Mouse (Mus musculus) brown adipose tissue, adult 24 weeks (tissue): ENCODE measurements around the gene Mt3. TPM values are rescaled to one million over a fixed set of nuclear protein-coding genes. Genes with fewer than 3 reads are reported as not detected.

Experiments
- H3K27ac ChIP-seq: fragments of 200-500 bp; replicated peaks from 2 replicates; pipeline ENCODE4 v1.5.1; 2012; ENCODE audit warnings: low read depth, mild to moderate bottlenecking, low read length
- H3K4me1 ChIP-seq: fragments of 200-500 bp; 2 replicates; pipeline ENCODE4 v1.6.1; 2012; ENCODE audit warnings: low read length, mixed read lengths; ENCODE audit not compliant: control insufficient read depth, insufficient read depth, insufficient read length
- H3K4me3 ChIP-seq: fragments of 200-500 bp; 2 replicates; pipeline ENCODE4 v1.5.1; 2012; ENCODE audit warnings: low read depth, mild to moderate bottlenecking, low read length, moderate library complexity; ENCODE audit not compliant: insufficient read depth
- polyA plus RNA-seq: library from polyadenylated mRNA; stranded (reverse); fragments of >200 nt; gene quantifications from 2 replicates; pipeline ENCODE4 v1.2.4, GENCODE M21; 2012; ENCODE audit not compliant: missing spikeins, insufficient read depth, insufficient read length

The Mt3 gene
- not detected in 2 replicates for polyA plus RNA-seq

DNA sequence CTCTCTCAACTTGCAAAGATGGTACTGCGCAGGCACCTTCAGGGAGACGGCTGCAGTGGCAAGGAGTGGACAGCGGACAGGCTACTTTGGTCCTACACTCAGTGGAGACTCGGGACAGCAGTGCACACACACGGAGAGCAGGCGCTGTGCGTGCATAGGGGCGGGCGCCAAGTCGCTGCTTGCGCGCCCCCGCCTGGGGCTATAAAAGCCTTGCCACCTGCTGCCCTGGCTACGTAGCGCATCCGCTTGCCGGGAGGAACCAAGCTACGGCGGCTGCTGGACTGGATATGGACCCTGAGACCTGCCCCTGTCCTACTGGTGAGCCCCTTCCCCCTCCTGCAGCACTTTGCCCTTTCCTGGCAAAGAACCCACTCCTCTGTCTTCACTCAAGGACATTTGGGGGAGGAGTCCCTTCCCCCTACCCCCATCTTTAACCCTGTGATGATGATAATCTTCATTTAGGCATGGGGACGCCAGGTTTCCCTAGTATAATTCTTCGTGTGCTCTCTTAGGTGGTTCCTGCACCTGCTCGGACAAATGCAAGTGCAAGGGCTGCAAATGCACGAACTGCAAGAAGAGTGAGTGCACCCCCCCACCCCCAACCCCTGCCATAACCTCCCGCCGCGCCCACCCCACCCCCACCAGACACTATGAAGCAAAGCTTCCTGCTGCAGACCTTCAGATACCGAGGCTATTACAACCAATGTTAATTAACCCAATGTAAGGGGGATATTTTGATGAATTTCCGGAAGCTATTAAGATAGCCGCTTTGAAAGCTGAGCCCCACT is at the start of gene Mt3:
TSS of gene Mt3 (plus strand) at position 95 of the 788 bp plus-strand sequence.
- 0 out of 2 replicates have a peak within 1 kb of the TSS, but pooled peaks have one; percentile 11 for H3K4me3 ChIP-seq
- H3K27ac ChIP-seq, result no peak within 1 kb of the TSS

DNA sequence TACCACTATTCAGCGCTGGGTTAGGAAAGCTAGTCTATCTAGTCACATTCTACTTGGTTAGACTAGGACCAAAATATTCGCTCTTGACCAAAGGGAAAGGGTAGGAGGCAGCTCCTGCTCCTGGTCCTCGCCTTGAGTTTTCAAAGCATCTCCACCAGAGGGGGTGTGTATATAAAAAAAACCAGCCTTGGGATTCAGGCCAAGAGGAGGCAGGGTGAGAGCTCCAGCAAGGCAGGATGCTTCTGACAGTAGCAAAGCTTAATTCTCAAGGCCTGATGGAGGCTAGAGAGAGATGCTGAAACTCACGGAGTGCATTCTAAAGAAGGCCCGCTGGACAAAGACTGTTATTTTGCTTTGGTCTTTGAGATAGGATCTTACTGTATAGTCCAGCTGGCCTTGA is 48.3 kb upstream of the Mt3 start:
- Histone ChIP-seq H3K4me3 (no peak overlapping the region), H3K27ac (no peak overlapping the region), H3K4me1 (no peaks in the 10 kb centered on the region)

More for the DNA sequence above, at the start of gene Mt3:
- H3K4me1 ChIP-seq, result no peaks in the 10 kb centered on the region

DNA sequence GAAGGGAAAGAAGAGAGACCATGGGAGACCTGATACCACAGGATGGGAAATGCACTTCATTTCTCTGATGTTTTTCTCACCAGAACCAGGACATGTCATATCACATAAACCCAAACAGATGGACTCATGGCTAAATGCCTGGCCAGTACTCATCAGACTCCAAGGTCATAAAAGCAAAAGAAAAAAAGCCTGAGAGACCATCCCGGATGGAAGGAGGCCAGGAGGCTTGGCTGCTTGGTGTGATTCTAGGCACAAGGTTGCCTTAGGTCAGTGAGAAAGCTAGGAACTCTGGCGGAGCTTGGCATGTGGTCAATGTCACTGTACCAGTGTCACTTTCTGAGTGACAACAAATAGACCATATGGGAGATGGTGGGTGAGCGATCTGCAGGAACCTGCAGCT is 44.5 kb upstream of the Mt3 start:
- H3K4me1 ChIP-seq, result no peaks in the 10 kb centered on the region
- H3K4me3 ChIP-seq, result no peak overlapping the region
- no peak overlapping the region for H3K27ac ChIP-seq

DNA sequence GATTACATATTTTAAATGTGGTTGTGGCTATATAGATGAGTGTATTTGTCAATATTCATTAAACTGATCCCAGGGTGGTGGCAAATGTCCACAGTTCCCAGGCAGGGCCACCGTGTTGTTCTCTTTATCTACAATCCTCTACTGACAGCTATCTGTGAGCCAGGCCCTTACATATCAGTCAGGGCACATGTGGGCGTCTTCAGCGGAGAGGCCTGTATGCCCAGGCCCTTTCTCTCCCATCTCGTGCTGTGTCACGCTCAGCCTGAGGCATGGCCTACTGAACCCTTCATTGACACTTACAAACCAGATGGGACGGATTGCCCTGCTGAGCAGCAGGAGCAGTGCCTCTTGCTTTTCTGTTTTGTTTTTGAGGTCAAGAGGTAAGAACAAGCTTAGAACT is 43.0 kb upstream of the Mt3 start:
- H3K27ac ChIP-seq, result no peak overlapping the region
- H3K4me3 ChIP-seq, result no peak overlapping the region
- H3K4me1 ChIP-seq, result no peaks in the 10 kb centered on the region

DNA sequence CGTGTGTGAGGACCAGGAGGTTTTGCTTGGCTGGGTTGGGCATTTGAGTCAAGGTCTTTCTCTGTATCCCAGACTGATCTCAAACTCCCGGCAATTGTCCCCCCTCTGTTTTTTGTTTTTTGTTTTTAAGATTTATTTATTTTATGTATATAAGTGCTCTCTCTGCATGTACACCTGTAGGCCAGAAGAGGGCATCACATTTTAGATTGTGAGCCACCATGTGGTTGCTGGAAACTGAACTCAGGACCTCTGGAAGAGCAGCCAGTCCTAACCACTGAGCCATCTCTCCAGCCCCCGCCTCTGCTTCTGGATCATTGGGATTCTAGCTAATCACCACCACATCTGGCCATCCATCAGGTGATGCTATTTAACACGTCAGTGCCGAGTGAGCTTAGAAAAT is 42.6 kb upstream of the Mt3 start:
- Histone ChIP-seq H3K27ac (no peak overlapping the region), H3K4me3 (no peak overlapping the region), H3K4me1 (no peaks in the 10 kb centered on the region)

DNA sequence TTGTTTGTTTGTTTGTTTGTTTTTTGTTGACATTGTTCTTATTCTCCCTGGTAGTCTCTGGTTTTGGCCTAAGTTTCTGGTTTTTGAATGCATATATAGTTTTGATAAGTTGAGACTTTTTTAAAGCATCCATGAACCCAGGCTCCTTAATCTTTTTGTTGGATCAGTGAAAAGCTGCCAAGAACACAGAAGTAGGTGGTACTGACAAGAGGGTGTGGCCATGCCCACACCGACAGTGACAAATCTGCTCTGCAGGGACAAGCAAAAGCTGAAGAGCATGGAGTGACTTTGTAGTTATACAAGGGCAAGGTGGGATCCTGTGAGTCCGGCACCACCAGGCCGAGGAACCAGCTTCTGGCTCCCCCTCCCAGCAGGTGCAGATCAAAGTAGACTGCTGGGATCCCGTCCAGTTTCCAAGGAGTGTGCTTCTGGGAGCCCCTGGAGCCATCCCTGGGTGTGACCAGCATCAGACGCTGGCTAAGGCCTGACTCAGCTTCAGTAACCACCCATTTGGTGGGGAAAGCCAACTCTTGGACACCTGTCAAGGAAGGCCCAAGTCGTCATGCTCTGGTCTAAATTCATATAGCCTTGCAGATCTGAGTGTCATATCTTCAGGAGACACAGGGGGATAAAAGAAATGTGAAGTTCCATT is 41.8 kb upstream of the Mt3 start:
- Histone ChIP-seq H3K4me3 (no peak overlapping the region), H3K4me1 (no peaks in the 10 kb centered on the region), H3K27ac (no peak overlapping the region)

DNA sequence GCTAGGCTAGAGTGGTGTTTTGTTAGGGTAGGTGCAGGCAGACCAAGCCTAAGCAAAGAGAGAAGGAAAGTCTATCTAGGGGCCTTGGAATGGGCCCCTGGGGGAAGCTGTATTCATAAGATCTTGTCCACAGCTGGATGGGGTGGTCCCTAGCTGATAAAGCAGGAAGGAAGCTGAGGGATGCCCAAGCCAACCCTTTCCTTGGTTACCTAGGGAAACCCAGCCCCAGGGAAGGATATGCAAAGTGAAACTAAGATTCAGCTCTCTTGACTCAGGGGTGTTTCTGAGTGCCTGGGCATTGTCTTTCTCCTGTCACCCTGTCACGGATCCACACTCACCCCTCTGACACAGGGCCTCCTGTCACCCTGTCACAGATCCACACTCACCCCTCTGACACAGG is 39.0 kb upstream of the Mt3 start:
- no peaks in the 10 kb centered on the region for H3K4me1 ChIP-seq

DNA sequence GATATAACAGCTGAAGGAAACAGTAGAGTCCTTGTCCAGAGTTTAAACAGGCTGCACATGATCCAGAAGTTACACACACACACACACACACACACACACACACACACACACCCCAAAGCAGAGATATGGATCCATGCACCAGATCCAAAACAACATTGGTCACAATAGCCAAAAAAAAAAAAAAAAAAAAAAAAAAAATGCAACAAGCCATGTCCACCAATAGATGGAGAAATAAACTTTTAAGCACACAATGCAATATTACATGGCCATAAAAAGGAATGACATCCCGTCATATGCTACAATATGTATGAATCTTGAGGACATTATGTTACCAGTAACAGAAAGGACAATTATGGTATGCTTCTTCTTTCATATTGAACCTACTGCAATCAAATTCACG is 38.4 kb upstream of the Mt3 start:
- Histone ChIP-seq H3K27ac (no peak overlapping the region), H3K4me3 (no peak overlapping the region), H3K4me1 (no peaks in the 10 kb centered on the region)

More for the DNA sequence above, 39.0 kb upstream of the Mt3 start:
- no peak overlapping the region for H3K4me3 ChIP-seq
- no peak overlapping the region for H3K27ac ChIP-seq

DNA sequence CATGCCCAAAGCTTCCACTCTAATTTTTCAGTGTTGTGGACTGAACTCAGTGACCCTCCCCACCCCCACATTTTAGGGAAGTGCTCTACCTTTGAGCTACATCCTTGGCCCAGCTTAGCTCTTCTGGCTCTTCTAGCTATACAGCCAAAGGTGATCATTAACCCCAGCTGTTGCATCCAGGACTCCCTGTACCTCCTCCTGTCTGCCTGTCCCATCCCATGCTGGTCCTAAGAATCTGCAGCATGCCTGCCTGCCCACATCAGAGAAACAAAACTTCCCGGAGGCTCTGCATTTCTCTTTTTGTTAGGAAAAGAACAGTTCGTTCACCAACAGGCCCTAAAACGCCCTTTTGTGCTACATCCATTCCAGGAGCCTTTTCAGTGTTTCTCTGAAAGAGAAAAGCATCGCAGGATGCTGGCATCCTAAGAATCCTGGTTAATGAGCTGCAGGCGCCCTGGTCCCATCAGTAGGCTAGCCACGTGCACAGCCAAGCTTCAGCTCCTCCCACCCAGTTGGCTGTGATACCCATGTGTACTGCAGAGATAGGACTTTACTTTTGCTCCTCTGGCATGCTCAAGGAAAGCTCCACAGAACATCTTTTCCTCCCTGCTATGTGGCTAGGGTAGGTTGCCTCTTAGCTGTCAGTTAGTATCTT is 33.5 kb upstream of the Mt3 start:
- no peaks in the 10 kb centered on the region for H3K4me1 ChIP-seq
- H3K4me3 ChIP-seq, result no peak overlapping the region
- no peak overlapping the region for H3K27ac ChIP-seq

DNA sequence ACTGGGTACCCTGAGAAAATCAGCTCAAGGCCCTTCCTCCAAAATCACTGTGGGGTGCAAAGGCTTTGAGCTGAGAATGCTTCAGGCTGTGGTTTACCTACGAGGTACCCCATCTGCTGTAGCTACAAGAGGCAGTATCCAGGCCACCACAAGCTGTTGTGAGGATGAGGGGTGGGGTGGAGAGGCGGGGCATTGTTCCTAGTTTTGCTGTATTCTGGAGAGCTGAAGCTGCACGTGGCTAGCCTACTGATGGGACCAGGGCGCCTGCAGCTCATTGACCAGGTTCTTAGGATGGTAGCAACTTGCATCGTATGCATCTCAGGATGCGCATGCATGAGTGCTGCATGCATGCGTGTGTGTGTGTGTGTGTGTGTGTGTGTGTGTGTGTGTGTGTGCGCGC is 30.8 kb upstream of the Mt3 start:
- H3K4me1 ChIP-seq, result no peaks in the 10 kb centered on the region
- no peak overlapping the region for H3K27ac ChIP-seq
- no peak overlapping the region for H3K4me3 ChIP-seq

DNA sequence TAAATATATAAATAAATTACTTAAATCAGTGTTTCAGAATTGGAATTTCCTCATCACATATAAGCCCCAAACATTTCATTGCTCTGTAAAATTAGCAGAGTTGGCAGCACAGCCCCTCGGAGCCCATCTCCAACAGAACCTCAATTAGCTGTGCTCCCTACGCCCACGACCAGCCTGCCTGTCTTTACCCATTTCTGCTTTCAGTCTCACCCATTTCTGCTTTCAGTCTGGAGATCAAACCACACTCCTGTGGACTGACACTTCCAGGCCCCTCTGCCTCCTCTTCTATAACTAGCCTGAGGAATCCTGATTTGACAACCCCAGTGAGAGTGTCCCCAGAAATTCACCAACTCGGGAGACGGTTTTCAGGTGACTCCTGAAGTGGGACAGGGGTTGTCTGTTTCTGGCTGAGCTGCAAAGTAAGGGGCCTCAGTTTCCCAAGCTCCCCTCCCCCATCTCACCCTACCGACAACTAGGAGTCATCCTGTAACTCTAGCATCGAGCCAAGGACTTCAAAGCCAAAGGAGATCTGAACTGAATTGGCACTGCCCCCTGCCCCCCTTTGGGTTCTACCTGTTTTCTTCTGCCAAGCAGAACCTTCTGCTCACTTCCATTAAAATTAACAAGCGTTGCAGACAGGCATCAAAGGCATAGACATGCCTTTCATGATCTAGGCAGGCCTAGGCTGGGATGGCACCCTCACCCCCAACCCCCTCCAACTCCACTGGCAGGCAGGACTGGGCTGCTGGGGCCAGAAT is 29.5 kb upstream of the Mt3 start:
- Histone ChIP-seq H3K4me1 (no peaks in the 10 kb centered on the region), H3K27ac (no peak overlapping the region), H3K4me3 (no peak overlapping the region)

DNA sequence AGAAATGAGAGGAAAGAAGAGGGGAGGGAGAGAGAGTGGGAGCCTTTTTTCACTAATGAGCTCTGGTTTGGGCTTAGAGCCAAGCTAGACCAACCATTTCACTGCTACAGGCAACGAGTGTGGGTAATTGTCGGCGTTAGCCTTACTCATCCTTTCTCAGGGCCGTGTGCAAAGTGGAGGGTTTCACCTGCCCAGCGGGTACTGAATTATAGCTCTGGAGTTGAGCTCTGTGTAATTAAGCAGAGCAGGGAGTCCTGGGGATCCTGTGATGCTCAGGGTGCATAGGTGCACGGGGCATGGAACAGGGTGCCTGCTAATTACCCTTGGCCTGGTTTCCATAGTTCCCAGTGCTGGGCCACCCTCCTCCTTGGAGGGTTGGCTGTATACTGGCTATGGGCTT is 24.7 kb upstream of the Mt3 start:
- Histone ChIP-seq H3K27ac (no peak overlapping the region), H3K4me3 (no peak overlapping the region), H3K4me1 (no peaks in the 10 kb centered on the region)

DNA sequence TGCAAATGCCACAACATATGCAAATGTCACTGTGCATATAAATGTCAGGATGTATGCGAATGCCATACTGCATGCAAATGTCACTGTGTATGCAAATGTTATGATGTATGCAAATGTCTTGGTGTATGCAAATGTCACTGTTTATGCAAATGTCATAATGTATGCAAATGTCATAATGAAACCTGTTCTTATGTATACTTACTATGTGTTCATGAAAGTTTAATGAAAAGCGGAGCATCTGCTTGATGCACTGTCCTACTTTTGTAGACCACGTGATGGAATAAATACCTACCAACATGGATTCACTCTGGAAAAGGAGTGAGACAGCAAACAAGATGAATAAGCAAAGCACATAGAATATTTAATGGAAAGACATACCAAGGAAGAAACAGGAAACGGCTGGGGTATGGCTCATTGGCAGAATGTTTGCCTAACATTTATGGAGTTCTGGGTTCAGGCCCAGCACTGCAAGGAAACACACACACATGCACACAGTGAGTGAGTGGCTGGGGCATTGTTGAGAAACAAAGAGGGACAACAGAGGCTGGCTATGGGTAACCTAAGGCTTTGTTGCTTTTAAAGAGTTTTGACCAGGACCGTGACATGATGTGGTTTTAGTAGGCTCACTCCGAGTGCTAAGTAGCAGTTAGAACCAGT is 23.1 kb upstream of the Mt3 start:
- Histone ChIP-seq H3K27ac (no peak overlapping the region), H3K4me3 (no peak overlapping the region), H3K4me1 (no peaks in the 10 kb centered on the region)

DNA sequence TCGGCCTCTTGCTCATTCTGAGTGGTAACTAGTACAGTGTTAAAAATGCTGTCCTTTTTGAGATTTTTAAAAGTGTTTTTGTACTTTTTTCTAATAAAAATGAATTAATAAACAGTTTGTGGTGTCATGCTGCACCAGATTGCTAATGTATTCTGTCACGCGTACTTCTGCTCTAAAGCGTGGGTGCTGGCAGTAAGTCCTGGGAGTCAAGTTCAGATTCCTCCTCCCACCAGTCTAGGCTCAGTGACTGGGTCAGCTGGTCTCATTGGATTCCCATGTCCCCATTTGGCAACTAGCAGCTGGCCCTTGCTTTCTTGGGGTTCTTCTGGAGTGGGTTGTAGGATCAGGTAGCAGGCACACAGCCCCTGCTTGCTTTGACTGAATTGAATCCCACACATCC is 22.3 kb upstream of the Mt3 start:
- H3K4me1 ChIP-seq, result no peaks in the 10 kb centered on the region
- H3K4me3 ChIP-seq, result no peak overlapping the region
- no peak overlapping the region for H3K27ac ChIP-seq

DNA sequence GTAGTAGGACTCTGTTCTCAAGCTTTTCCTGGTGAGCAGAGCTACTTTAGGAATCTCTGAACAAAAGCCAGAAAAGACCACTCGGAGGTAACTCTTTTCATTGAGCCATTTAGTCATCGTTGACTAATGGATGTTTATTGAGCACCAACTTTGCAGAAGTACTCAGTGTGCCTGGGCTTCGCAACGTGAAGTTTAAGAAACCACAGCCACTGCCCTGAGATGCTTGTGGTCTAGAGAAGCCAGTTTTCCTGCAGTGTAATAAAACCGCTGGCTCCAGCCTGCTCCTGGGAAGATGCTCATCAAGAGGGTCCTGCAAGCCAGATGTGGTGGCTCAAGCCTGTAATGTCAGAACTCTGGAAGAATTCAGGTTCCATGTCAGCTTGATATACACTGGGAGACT is 20.3 kb upstream of the Mt3 start:
- Histone ChIP-seq H3K4me3 (no peak overlapping the region), H3K27ac (no peak overlapping the region), H3K4me1 (no peaks in the 10 kb centered on the region)
